Mouse (Mus musculus): ENCODE data around the gene Smpd1. TPM values are rescaled to one million over a fixed set of nuclear protein-coding genes. Genes with fewer than 3 reads are reported as not detected.

The Smpd1 gene
- total RNA-seq (2023) = 10 to 100 TPM; 25.2 to 27.6 TPM

DNA sequence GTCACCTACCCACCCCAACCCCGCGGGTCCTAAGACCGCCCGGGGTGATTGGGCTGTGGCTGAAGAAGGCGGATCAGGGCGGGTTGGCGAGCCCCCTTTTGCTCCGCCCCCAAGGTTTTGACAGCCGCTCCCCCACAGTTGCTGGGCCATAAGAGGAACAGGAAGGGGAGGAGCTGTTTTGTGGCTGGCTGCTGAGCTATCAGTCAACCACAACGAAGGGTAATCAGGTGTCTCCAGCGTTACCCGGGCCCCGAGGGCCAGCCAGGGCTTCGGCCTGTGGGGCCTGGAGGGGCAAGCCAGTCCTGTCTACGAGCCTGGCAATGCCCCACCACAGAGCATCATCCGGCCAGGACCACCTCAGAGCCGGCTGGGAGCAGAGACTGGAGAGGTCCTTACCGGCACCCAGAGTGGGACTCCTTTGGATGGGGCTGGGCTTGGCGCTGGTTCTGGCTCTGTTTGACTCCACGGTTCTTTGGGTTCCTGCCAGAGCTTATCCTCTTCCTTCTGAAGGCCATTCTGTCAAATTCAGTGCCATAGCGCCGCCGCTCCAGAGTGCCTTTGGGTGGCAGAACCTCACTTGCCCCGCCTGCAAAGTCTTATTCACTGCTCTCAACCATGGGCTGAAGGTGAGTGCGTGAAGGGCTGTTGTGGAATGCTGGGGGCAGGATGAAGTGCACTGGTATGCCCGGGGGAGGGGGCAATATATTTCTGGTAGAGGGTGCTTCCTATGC is at the start of gene Smpd1:
Gene Smpd1 (plus strand): TSS at position 149 of the 731 bp plus-strand sequence.

DNA sequence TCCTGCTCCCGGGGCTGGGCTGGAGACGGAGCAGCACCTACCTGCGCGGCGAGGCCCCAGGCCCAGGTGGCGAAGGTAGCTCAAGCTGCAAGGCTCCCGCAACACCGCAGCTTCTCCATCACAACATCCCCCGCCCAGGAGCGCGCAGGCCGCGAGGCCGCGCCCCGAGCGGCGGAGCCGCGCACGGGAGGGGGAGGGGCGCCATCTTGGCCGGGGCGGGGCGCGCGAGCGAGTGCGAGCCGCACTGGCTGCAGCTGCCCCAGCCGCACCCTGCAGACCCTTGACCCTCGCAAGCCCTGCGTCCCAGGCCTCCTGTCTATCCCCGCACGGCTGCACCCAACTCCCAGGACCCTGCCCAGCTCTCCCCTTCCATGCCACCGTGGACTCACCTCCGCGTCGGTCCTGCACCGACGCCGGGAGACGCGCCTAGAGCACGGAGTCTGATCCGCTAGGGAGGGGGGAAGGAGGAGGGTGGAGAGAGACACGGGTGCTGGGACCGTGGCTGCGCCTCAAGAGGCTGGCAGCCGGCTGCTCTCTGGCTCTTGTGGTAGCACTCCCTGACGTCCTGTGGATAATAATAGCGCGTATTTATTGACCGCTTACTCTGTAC is 27.0 kb downstream of the Smpd1 start, which contains the start of gene Apbb1:
Gene Apbb1 (minus strand): TSS at position 560 of the 610 bp plus-strand sequence.

Other genes with a start within 250 kb of the Smpd1 start
- not detected for gene Olfr689, start 243.2 kb upstream of the Smpd1 start, total RNA-seq (2023)
- gene Olfr690, start 220.3 kb upstream of the Smpd1 start, total RNA-seq (2023) = not detected
- gene Olfr691, start 212.1 kb upstream of the Smpd1 start, total RNA-seq (2023) = not detected
- not detected for gene Olfr692, start 186.1 kb upstream of the Smpd1 start, total RNA-seq (2023)
- not detected for gene Gm5901, start 179.3 kb upstream of the Smpd1 start, total RNA-seq (2023)
- 10 to 100 TPM; 47.0 to 56.8 TPM for gene Fam160a2, start 154.3 kb upstream of the Smpd1 start, total RNA-seq (2023)
- gene Cnga4, start 149.8 kb upstream of the Smpd1 start, total RNA-seq (2023) = not detected
- not detected for gene Cckbr, start 128.6 kb upstream of the Smpd1 start, total RNA-seq (2023)
- gene Cavin3, start 72.1 kb upstream of the Smpd1 start, total RNA-seq (2023) = not detected
- gene Apbb1, start 27.3 kb downstream of the Smpd1 start, total RNA-seq (2023) = 1 to 10 TPM; 3.8 to 4.2 TPM
- not detected for gene Hpx, start 45.8 kb downstream of the Smpd1 start, total RNA-seq (2023)
- 10 to 100 TPM; 29.9 to 30.2 TPM for gene Trim3, start 79.2 kb downstream of the Smpd1 start, total RNA-seq (2023)
- gene Timm10b, start 85.7 kb downstream of the Smpd1 start, total RNA-seq (2023) = 10 to 100 TPM; 61.4 to 63.9 TPM
- gene Arfip2, start 86.1 kb downstream of the Smpd1 start, total RNA-seq (2023) = 10 to 100 TPM; 40.8 to 49.4 TPM
- 10 to 100 TPM; 17.5 to 19.2 TPM for gene Gm45799, start 86.2 kb downstream of the Smpd1 start, total RNA-seq (2023)
- gene Dnhd1, start 96.5 kb downstream of the Smpd1 start, total RNA-seq (2023) = 10 to 100 TPM in 1 of 2 experiments, 1 to 10 TPM in 1; 9.6 to 10.1 TPM
- gene Ilk, start 182.2 kb downstream of the Smpd1 start, total RNA-seq (2023) = 10 to 100 TPM; 80.8 to 85.5 TPM
- 10 to 100 TPM; 32.1 to 32.4 TPM for gene Rrp8, start 183.0 kb downstream of the Smpd1 start, total RNA-seq (2023)
- gene Taf10, start 190.0 kb downstream of the Smpd1 start, total RNA-seq (2023) = 100 to 1,000 TPM; 186 to 188 TPM
- gene Tpp1, start 197.9 kb downstream of the Smpd1 start, total RNA-seq (2023) = 10 to 100 TPM; 68.0 to 76.7 TPM
- not detected for gene Dchs1, start 233.3 kb downstream of the Smpd1 start, total RNA-seq (2023)

Measured in B cell, adult 67 days (primary cell).